Comparison of ENCODE assay signal across 23 mouse cellular contexts in the genomic region with DNA sequence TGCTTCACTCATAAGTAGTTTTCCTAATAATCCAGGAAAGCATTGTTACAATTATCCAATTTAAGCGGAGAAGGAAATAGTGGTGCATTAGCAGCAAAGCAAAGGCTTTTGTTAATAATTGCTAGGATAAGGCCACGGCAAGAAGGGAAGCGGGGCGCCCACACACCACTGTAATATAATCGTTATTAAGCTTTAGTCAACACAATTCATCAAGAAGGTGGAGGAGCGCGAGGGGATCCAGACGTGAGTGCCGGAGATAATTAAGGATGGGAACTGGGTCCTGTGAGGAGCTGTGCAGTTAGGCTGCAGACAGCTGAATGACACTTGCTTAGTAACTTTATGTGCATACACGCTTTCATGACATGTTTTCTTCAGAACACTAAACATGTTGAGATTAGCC. TPM values are rescaled to one million over a fixed set of nuclear protein-coding genes. Genes with fewer than 3 reads are reported as not detected.
DNase-seq lines count a peak whose midpoint lies in the region; ATAC-seq lines count a peak whose summit lies in the region.
"Had no signal": no experiment of that assay in that cellular context is flagged by ENCODE, and none has a peak within 500 bp of the region (broad histone marks: within the 10 kb centered on the region; RNA-seq: fewer than 3 reads in every experiment).

No protein-coding gene starts in this region.

- DNase-seq in hindbrain, embryonic 10.5 days (ENCODE audit: low spot score) = no peak
- no peak for DNase-seq in midbrain, embryonic 11.5 days (ENCODE audit: low spot score, missing footprints)
- DNase-seq in hindbrain, embryonic 14.5 days (ENCODE audit: low spot score) = no peak
- DNase-seq in cerebellum, adult 18-20 months = no peak
- DNase-seq: cerebellum, adult 11 months; cerebellum, postnatal 14 days; embryo, embryonic 11 days; kidney, adult 9 months; layer of hippocampus, postnatal 36 days; liver, embryonic 13.5 days; lung, embryonic 14.5 days; lung, postnatal 36 days; right cerebral cortex, adult 18-20 months; thymus, adult 18-20 months; thymus, postnatal 4 days had no signal

- H3K4me3 ChIP-seq in hindbrain, embryonic 12.5 days = no peak overlapping the region
- H3K4me3 ChIP-seq in hindbrain, embryonic 10.5 days = no peak overlapping the region
- no peak overlapping the region for H3K4me3 ChIP-seq in midbrain, embryonic 15.5 days
- no peak overlapping the region for H3K4me3 ChIP-seq in midbrain, embryonic 11.5 days (ENCODE audit: low read depth, low read length)
- H3K4me3 ChIP-seq in hindbrain, embryonic 14.5 days (replicated peaks; ENCODE audit: low read length) = no peak overlapping the region
- no peak overlapping the region for H3K4me3 ChIP-seq in intestine, embryonic 15.5 days (replicated peaks)
- H3K4me3 ChIP-seq: embryonic facial prominence, embryonic 15.5 days; heart, embryonic 10.5 days; limb, embryonic 13.5 days; liver, embryonic 13.5 days; myocyte had no signal

- 0 out of 2 replicates have a peak overlapping the region, but pooled peaks have one; percentile 52 for H3K27ac ChIP-seq in hindbrain, embryonic 12.5 days
- no peak overlapping the region for H3K27ac ChIP-seq in hindbrain, embryonic 10.5 days
- 0 out of 2 replicates have a peak overlapping the region, but pooled peaks have one; percentile 54 for H3K27ac ChIP-seq in midbrain, embryonic 15.5 days
- H3K27ac ChIP-seq in midbrain, embryonic 11.5 days (ENCODE audit: low read depth, low read length) = no peak overlapping the region
- H3K27ac ChIP-seq in hindbrain, embryonic 14.5 days = peak overlapping the region; percentile 30; the same call in 1 of the 2 replicates
- H3K27ac ChIP-seq in intestine, embryonic 15.5 days = no peak overlapping the region
- H3K27ac ChIP-seq: embryonic facial prominence, embryonic 15.5 days; heart, embryonic 10.5 days; limb, embryonic 13.5 days; liver, embryonic 13.5 days had no signal

- no peaks in the 10 kb centered on the region for H3K9me3 ChIP-seq in hindbrain, embryonic 12.5 days (replicated peaks)
- H3K9me3 ChIP-seq in hindbrain, embryonic 10.5 days = no peaks in the 10 kb centered on the region
- no peaks in the 10 kb centered on the region for H3K9me3 ChIP-seq in midbrain, embryonic 15.5 days
- H3K9me3 ChIP-seq in midbrain, embryonic 11.5 days (ENCODE audit: control insufficient read depth, low read length) = no peaks in the 10 kb centered on the region
- H3K9me3 ChIP-seq in hindbrain, embryonic 14.5 days (ENCODE audit: control insufficient read depth, low read length) = no peaks in the 10 kb centered on the region
- H3K9me3 ChIP-seq in intestine, embryonic 15.5 days = no peaks in the 10 kb centered on the region
- H3K9me3 ChIP-seq: embryonic facial prominence, embryonic 15.5 days; heart, embryonic 10.5 days; limb, embryonic 13.5 days; liver, embryonic 13.5 days had no signal

- H3K36me3 ChIP-seq in hindbrain, embryonic 12.5 days = peaks cover 16% of the 10 kb centered on the region
- H3K36me3 ChIP-seq in hindbrain, embryonic 10.5 days = peaks cover 66% of the 10 kb centered on the region
- H3K36me3 ChIP-seq in midbrain, embryonic 15.5 days (replicated peaks) = 0 out of 2 replicates have a peak, but pooled peaks cover 4% of the 10 kb centered on the region
- H3K36me3 ChIP-seq in midbrain, embryonic 11.5 days (ENCODE audit: control insufficient read depth, insufficient read depth, low read length) = peaks cover 5% of the 10 kb centered on the region; the same call in 1 of the 2 replicates
- peaks cover 13% of the 10 kb centered on the region for H3K36me3 ChIP-seq in hindbrain, embryonic 14.5 days (replicated peaks; ENCODE audit: control insufficient read depth, insufficient read depth)
- H3K36me3 ChIP-seq in intestine, embryonic 15.5 days = no peaks in the 10 kb centered on the region

- 81% methylated on average over 10 of the region's 10 CpGs for WGBS in hindbrain, embryonic 12.5 days
- whole genome bisulfite sequencing in hindbrain, embryonic 10.5 days = 91% methylated on average over 10 of the region's 10 CpGs
- 56% methylated on average over 10 of the region's 10 CpGs for WGBS in midbrain, embryonic 15.5 days
- WGBS in midbrain, embryonic 11.5 days = 79% methylated on average over 10 of the region's 10 CpGs
- WGBS in hindbrain, embryonic 14.5 days = 59% methylated on average over 10 of the region's 10 CpGs
- 42% methylated on average over 10 of the region's 10 CpGs for WGBS in intestine, embryonic 15.5 days

- H3K4me1 ChIP-seq in hindbrain, embryonic 12.5 days = peaks cover 21% of the 10 kb centered on the region
- H3K4me1 ChIP-seq in hindbrain, embryonic 10.5 days (replicated peaks) = peaks cover 18% of the 10 kb centered on the region
- H3K4me1 ChIP-seq in midbrain, embryonic 15.5 days = peaks cover 20% of the 10 kb centered on the region
- no peaks in the 10 kb centered on the region; the same call in 1 of the 2 replicates for H3K4me1 ChIP-seq in midbrain, embryonic 11.5 days (ENCODE audit: control insufficient read depth, insufficient read depth, low read length)
- peaks cover 14% of the 10 kb centered on the region for H3K4me1 ChIP-seq in hindbrain, embryonic 14.5 days (replicated peaks; ENCODE audit: control insufficient read depth, insufficient read depth, low read length)
- H3K4me1 ChIP-seq in intestine, embryonic 15.5 days (replicated peaks) = peaks cover 15% of the 10 kb centered on the region; the same call in 1 of the 2 replicates
- H3K4me1 ChIP-seq: embryonic facial prominence, embryonic 15.5 days had no signal

- no peak overlapping the region for H3K4me2 ChIP-seq in hindbrain, embryonic 12.5 days (replicated peaks)
- no peak overlapping the region for H3K4me2 ChIP-seq in midbrain, embryonic 15.5 days
- H3K4me2 ChIP-seq in midbrain, embryonic 11.5 days = no peak overlapping the region
- H3K4me2 ChIP-seq in hindbrain, embryonic 14.5 days (replicated peaks) = no peak overlapping the region
- H3K4me2 ChIP-seq in intestine, embryonic 15.5 days (replicated peaks) = peak overlapping the region; percentile 24
- H3K4me2 ChIP-seq: embryonic facial prominence, embryonic 15.5 days; limb, embryonic 13.5 days; liver, embryonic 13.5 days; lung, embryonic 14.5 days had no signal

- H3K27me3 ChIP-seq in hindbrain, embryonic 12.5 days = no peaks in the 10 kb centered on the region
- H3K27me3 ChIP-seq in hindbrain, embryonic 10.5 days (ENCODE audit: insufficient read depth, poor library complexity, severe bottlenecking) = no peaks in the 10 kb centered on the region
- no peaks in the 10 kb centered on the region for H3K27me3 ChIP-seq in midbrain, embryonic 15.5 days (replicated peaks)
- H3K27me3 ChIP-seq in midbrain, embryonic 11.5 days (ENCODE audit: control insufficient read depth, insufficient read depth, low read length) = no peaks in the 10 kb centered on the region
- no peaks in the 10 kb centered on the region for H3K27me3 ChIP-seq in hindbrain, embryonic 14.5 days (ENCODE audit: control insufficient read depth, insufficient read depth, low read length)
- H3K27me3 ChIP-seq in intestine, embryonic 15.5 days (replicated peaks) = no peaks in the 10 kb centered on the region
- H3K27me3 ChIP-seq: embryonic facial prominence, embryonic 15.5 days; limb, embryonic 13.5 days; liver, embryonic 13.5 days had no signal

- ATAC-seq in hindbrain, embryonic 12.5 days (ENCODE audit: low FRiP score) = no peak
- ATAC-seq in midbrain, embryonic 15.5 days (replicated peaks) = peak; percentile 52; the same call in 1 of the 2 replicates
- no peak for ATAC-seq in midbrain, embryonic 11.5 days (ENCODE audit: low FRiP score)
- ATAC-seq in hindbrain, embryonic 14.5 days (ENCODE audit: low FRiP score) = no peak; the same call in 1 of the 2 replicates
- ATAC-seq in intestine, embryonic 15.5 days = peak; percentile 55
- ATAC-seq in frontal cortex, adult (ENCODE audit: low TSS enrichment) = no peak

- no peak overlapping the region for H3K9ac ChIP-seq in hindbrain, embryonic 12.5 days
- H3K9ac ChIP-seq in midbrain, embryonic 15.5 days = no peak overlapping the region
- H3K9ac ChIP-seq in midbrain, embryonic 11.5 days (ENCODE audit: low read length) = no peak overlapping the region
- H3K9ac ChIP-seq in hindbrain, embryonic 14.5 days = no peak overlapping the region
- H3K9ac ChIP-seq in intestine, embryonic 15.5 days = no peak overlapping the region
- H3K9ac ChIP-seq: embryonic facial prominence, embryonic 15.5 days; limb, embryonic 13.5 days; liver, embryonic 13.5 days; lung, embryonic 14.5 days had no signal

RNA-seq across cellular contexts. Expression of gene Ick, which starts 17.7 kb away (rescaled TPM):
- polyA plus RNA-seq in hindbrain, embryonic 12.5 days (2016; fragmentation: Nextera tagmentation; extraction: Ambion mirVana) = 38.1 and 40.0 TPM in 2 replicates
- 37.7 and 39.1 TPM in 2 replicates for polyA plus RNA-seq in hindbrain, embryonic 10.5 days (2016; fragmentation: Nextera tagmentation; extraction: Ambion mirVana)
- 43.0 and 46.3 TPM in 2 replicates for polyA plus RNA-seq in midbrain, embryonic 15.5 days (2015; fragmentation: Nextera tagmentation; extraction: Ambion mirVana)
- 35.3 and 35.9 TPM in 2 replicates for polyA plus RNA-seq in midbrain, embryonic 11.5 days (2014; fragmentation: Nextera tagmentation; extraction: Ambion mirVana)
- 34.6 and 38.9 TPM in 2 replicates for polyA plus RNA-seq in hindbrain, embryonic 14.5 days (2014; fragmentation: Nextera tagmentation; extraction: Ambion mirVana)
- polyA plus RNA-seq in intestine, embryonic 15.5 days (2015; fragmentation: Nextera tagmentation; extraction: Ambion mirVana) = 25.7 and 26.3 TPM in 2 replicates

RNA-seq across cellular contexts. Expression of gene Fbxo9, which starts 17.8 kb away (rescaled TPM):
- polyA plus RNA-seq in hindbrain, embryonic 12.5 days (2016; fragmentation: Nextera tagmentation; extraction: Ambion mirVana) = 42.0 and 43.1 TPM in 2 replicates
- 25.0 and 27.8 TPM in 2 replicates for polyA plus RNA-seq in hindbrain, embryonic 10.5 days (2016; fragmentation: Nextera tagmentation; extraction: Ambion mirVana)
- 67.5 and 75.1 TPM in 2 replicates for polyA plus RNA-seq in midbrain, embryonic 15.5 days (2015; fragmentation: Nextera tagmentation; extraction: Ambion mirVana)
- 31.6 and 33.5 TPM in 2 replicates for polyA plus RNA-seq in midbrain, embryonic 11.5 days (2014; fragmentation: Nextera tagmentation; extraction: Ambion mirVana)
- polyA plus RNA-seq in hindbrain, embryonic 14.5 days (2014; fragmentation: Nextera tagmentation; extraction: Ambion mirVana) = 82.1 and 96.8 TPM in 2 replicates
- polyA plus RNA-seq in intestine, embryonic 15.5 days (2015; fragmentation: Nextera tagmentation; extraction: Ambion mirVana) = 40.9 and 41.2 TPM in 2 replicates

RNA-seq across cellular contexts. Expression of gene Gsta4, which starts 55.9 kb away (rescaled TPM):
- 51.5 and 53.6 TPM in 2 replicates for polyA plus RNA-seq in hindbrain, embryonic 12.5 days (2016; fragmentation: Nextera tagmentation; extraction: Ambion mirVana)
- 58.1 and 60.9 TPM in 2 replicates for polyA plus RNA-seq in hindbrain, embryonic 10.5 days (2016; fragmentation: Nextera tagmentation; extraction: Ambion mirVana)
- 15.7 and 21.0 TPM in 2 replicates for polyA plus RNA-seq in midbrain, embryonic 15.5 days (2015; fragmentation: Nextera tagmentation; extraction: Ambion mirVana)
- polyA plus RNA-seq in midbrain, embryonic 11.5 days (2014; fragmentation: Nextera tagmentation; extraction: Ambion mirVana) = 24.9 and 27.2 TPM in 2 replicates
- 23.6 and 31.3 TPM in 2 replicates for polyA plus RNA-seq in hindbrain, embryonic 14.5 days (2014; fragmentation: Nextera tagmentation; extraction: Ambion mirVana)
- 56.0 and 56.9 TPM in 2 replicates for polyA plus RNA-seq in intestine, embryonic 15.5 days (2015; fragmentation: Nextera tagmentation; extraction: Ambion mirVana)

Comparison
In these comparisons a context has a peak if more than half of its experiments do, and no peak if none do; other contexts are left out.
1. ATAC-seq: peak in midbrain, embryonic 15.5 days (single experiment) and intestine, embryonic 15.5 days (single experiment); none in hindbrain, embryonic 12.5 days (single experiment), midbrain, embryonic 11.5 days (single experiment), hindbrain, embryonic 14.5 days (single experiment) and frontal cortex, adult (single experiment).
2. H3K27ac ChIP-seq: peak in hindbrain, embryonic 12.5 days (single experiment), midbrain, embryonic 15.5 days (single experiment) and hindbrain, embryonic 14.5 days (single experiment); none in hindbrain, embryonic 10.5 days (single experiment), midbrain, embryonic 11.5 days (single experiment) and intestine, embryonic 15.5 days (single experiment).